Mouse (Mus musculus): ENCODE measurements at regions not wholly inside any gene's neighbourhood (a gene's known extent, or its start where the extent isn't known, plus 50 kb on each side); places are given as distances from the start of the nearest gene placed in this dataset.

- Histone ChIP-seq H3K4me1 (ENCODE audit: control insufficient read depth, insufficient read depth, low read length) (no peaks in the 10 kb centered on the region), H3K9ac (ENCODE audit: low read depth, low read length) (no peak overlapping the region), H3K79me2 (ENCODE audit: control insufficient read depth, insufficient read depth, low read length) (no peaks in the 10 kb centered on the region), H3K36me3 (ENCODE audit: control insufficient read depth, insufficient read depth, low read length) (no peaks in the 10 kb centered on the region), H3K27ac (replicated peaks; ENCODE audit: insufficient read depth, low read depth, low read length) (no peak overlapping the region), H3K27me3 (ENCODE audit: control insufficient read depth, insufficient read depth, low read length) (no peaks in the 10 kb centered on the region), H3K4me3 (ENCODE audit: insufficient read depth, low read depth, low read length) (no peak overlapping the region)
- WGBS = 89% methylated on average over 3 of the region's 3 CpGs
- DNase-seq (ENCODE audit: extremely low read depth, low read depth, low spot score) = no peak
- no peak for TF ChIP-seq CTCF (IDR thresholded peaks at IDR 0.05; ENCODE audit: low read depth, low read length)
- TF ChIP-seq POLR2A (IDR thresholded peaks at IDR 0.05; ENCODE audit: extremely low read depth, insufficient read depth, low read length) = no peak
These were observed 169.9 kb upstream of the Dab2 start for GRCm38 (mm10) chr15:6129697-6130096.

DNA sequence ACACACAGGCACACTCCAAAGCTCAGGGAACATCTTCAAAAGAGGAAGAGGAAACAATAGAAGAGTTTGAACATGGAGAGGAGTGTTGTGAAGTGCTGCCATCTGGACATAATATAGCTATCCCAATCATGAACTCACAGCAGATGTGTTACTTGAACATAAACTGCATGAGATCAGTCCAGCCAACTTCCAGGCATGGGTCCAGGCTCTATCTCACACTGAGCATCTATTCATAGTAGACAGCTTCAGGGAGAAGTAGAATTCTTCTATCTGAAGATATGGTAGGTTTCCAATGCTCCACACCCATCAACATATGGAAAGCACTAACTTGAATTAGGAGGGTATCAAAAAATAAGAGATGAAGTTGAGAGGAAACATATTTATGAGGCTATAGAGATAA lies 167.4 kb upstream of the Dab2 start:
- TF ChIP-seq POLR2A (IDR thresholded peaks at IDR 0.05; ENCODE audit: extremely low read depth, insufficient read depth, low read length) = no peak
- no peak for TF ChIP-seq CTCF (IDR thresholded peaks at IDR 0.05; ENCODE audit: low read depth, low read length)
- Histone ChIP-seq H3K36me3 (ENCODE audit: control insufficient read depth, insufficient read depth, low read length) (no peaks in the 10 kb centered on the region), H3K9ac (ENCODE audit: low read depth, low read length) (no peak overlapping the region), H3K79me2 (ENCODE audit: control insufficient read depth, insufficient read depth, low read length) (no peaks in the 10 kb centered on the region), H3K27me3 (ENCODE audit: control insufficient read depth, insufficient read depth, low read length) (no peaks in the 10 kb centered on the region), H3K4me3 (ENCODE audit: insufficient read depth, low read depth, low read length) (no peak overlapping the region), H3K27ac (replicated peaks; ENCODE audit: insufficient read depth, low read depth, low read length) (no peak overlapping the region), H3K4me1 (ENCODE audit: control insufficient read depth, insufficient read depth, low read length) (no peaks in the 10 kb centered on the region)
- no peak for DNase-seq (ENCODE audit: extremely low read depth, low read depth, low spot score)

GRCm38 (mm10) chr15:6145071-6145470 lies 154.5 kb upstream of the Dab2 start:
- no peaks in the 10 kb centered on the region for H3K79me2 ChIP-seq (ENCODE audit: control insufficient read depth, insufficient read depth, low read length)
- H3K36me3 ChIP-seq (ENCODE audit: control insufficient read depth, insufficient read depth, low read length) = no peaks in the 10 kb centered on the region
- TF ChIP-seq CTCF (IDR thresholded peaks at IDR 0.05; ENCODE audit: low read depth, low read length) (no peak), POLR2A (IDR thresholded peaks at IDR 0.05; ENCODE audit: extremely low read depth, insufficient read depth, low read length) (no peak)
- H3K27ac ChIP-seq (replicated peaks; ENCODE audit: insufficient read depth, low read depth, low read length) = no peak overlapping the region
- H3K9ac ChIP-seq (ENCODE audit: low read depth, low read length) = no peak overlapping the region
- no peaks in the 10 kb centered on the region for H3K27me3 ChIP-seq (ENCODE audit: control insufficient read depth, insufficient read depth, low read length)
- H3K4me1 ChIP-seq (ENCODE audit: control insufficient read depth, insufficient read depth, low read length) = no peaks in the 10 kb centered on the region
- no peak overlapping the region for H3K4me3 ChIP-seq (ENCODE audit: insufficient read depth, low read depth, low read length)
- 26% methylated on average over 2 of the region's 2 CpGs for WGBS
- no peak for DNase-seq (ENCODE audit: extremely low read depth, low read depth, low spot score)

DNA sequence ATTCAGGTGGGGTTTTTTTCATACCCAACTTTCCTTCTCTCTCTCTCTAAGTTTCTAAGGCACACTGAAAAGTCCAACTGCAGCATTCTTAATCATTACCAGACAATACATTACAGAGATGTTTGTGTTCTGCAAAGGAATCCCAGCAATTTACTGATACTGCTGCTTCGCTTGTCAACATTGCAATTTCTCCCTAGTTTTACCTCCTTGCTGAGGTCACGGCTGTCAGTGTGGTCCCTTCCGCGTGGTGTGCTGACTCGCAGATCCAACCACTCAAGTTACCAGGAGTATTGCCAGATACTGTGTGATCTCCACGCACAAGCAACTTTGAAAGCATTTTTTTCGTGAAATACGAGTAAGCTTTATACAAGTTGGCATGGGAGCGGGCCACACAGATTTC lies 144.9 kb upstream of the Dab2 start:
- no peaks in the 10 kb centered on the region for H3K27me3 ChIP-seq (ENCODE audit: control insufficient read depth, insufficient read depth, low read length)
- no peak overlapping the region for H3K9ac ChIP-seq (ENCODE audit: low read depth, low read length)
- WGBS = 59% methylated on average over 9 of the region's 9 CpGs
- no peaks in the 10 kb centered on the region for H3K4me1 ChIP-seq (ENCODE audit: control insufficient read depth, insufficient read depth, low read length)
- TF ChIP-seq CTCF (IDR thresholded peaks at IDR 0.05; ENCODE audit: low read depth, low read length) (no peak), POLR2A (IDR thresholded peaks at IDR 0.05; ENCODE audit: extremely low read depth, insufficient read depth, low read length) (no peak)
- no peak overlapping the region for H3K27ac ChIP-seq (replicated peaks; ENCODE audit: insufficient read depth, low read depth, low read length)
- H3K4me3 ChIP-seq (ENCODE audit: insufficient read depth, low read depth, low read length) = no peak overlapping the region
- DNase-seq (ENCODE audit: extremely low read depth, low read depth, low spot score) = no peak
- no peaks in the 10 kb centered on the region for H3K79me2 ChIP-seq (ENCODE audit: control insufficient read depth, insufficient read depth, low read length)
- no peaks in the 10 kb centered on the region for H3K36me3 ChIP-seq (ENCODE audit: control insufficient read depth, insufficient read depth, low read length)

DNA sequence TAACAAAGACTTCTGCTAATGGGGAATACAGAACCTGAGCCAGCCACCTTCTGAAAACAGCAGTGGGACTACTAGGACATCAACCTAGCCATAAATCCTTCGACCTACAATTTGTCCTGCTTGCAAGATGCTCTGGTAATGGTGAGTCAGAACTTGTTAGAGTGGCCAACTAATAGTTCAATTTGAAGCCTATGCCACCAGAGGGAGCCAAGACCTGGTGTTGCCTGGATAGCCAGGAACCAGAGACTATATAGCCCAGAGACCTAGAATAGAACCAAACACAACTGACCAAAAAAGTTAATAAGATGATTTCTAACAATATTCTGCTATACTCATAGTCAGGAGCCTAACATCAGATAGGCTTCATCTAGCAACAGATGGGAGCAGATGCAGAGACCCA lies 119.3 kb upstream of the Dab2 start:
- Histone ChIP-seq H3K4me3 (ENCODE audit: insufficient read depth, low read depth, low read length) (no peak overlapping the region), H3K9ac (ENCODE audit: low read depth, low read length) (no peak overlapping the region), H3K36me3 (ENCODE audit: control insufficient read depth, insufficient read depth, low read length) (no peaks in the 10 kb centered on the region), H3K4me1 (ENCODE audit: control insufficient read depth, insufficient read depth, low read length) (no peaks in the 10 kb centered on the region), H3K27me3 (ENCODE audit: control insufficient read depth, insufficient read depth, low read length) (no peaks in the 10 kb centered on the region), H3K79me2 (ENCODE audit: control insufficient read depth, insufficient read depth, low read length) (no peaks in the 10 kb centered on the region), H3K27ac (replicated peaks; ENCODE audit: insufficient read depth, low read depth, low read length) (no peak overlapping the region)
- peak; percentile 8 for DNase-seq (ENCODE audit: extremely low read depth, low read depth, low spot score)
- WGBS = 90% methylated on average over 1 of the region's 1 CpGs
- TF ChIP-seq POLR2A (IDR thresholded peaks at IDR 0.05; ENCODE audit: extremely low read depth, insufficient read depth, low read length) (no peak), CTCF (IDR thresholded peaks at IDR 0.05; ENCODE audit: low read depth, low read length) (peak; percentile 29; the same call in 1 of the 2 replicates)

DNA sequence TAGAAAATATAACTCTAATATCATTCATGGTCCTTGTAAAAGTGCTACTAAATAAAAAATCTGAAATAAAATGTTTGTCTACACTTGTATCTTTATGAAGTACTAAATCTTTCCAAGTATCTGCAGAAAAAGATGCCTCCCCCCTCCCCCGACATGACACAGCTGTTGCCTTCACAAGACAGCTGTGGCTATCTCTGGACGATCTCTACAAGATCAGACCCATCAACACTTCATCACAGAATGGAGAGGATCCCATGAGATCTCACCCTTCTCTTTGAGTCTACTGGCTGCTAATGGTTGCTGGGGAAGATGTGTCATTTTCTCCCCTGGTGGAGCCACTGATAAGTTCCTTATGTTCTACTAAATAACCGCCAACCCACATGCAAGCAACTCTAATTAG lies 116.0 kb upstream of the Dab2 start:
- Histone ChIP-seq H3K4me3 (ENCODE audit: insufficient read depth, low read depth, low read length) (no peak overlapping the region), H3K79me2 (ENCODE audit: control insufficient read depth, insufficient read depth, low read length) (no peaks in the 10 kb centered on the region), H3K27me3 (ENCODE audit: control insufficient read depth, insufficient read depth, low read length) (no peaks in the 10 kb centered on the region), H3K27ac (replicated peaks; ENCODE audit: insufficient read depth, low read depth, low read length) (no peak overlapping the region), H3K4me1 (ENCODE audit: control insufficient read depth, insufficient read depth, low read length) (no peaks in the 10 kb centered on the region), H3K9ac (ENCODE audit: low read depth, low read length) (no peak overlapping the region), H3K36me3 (ENCODE audit: control insufficient read depth, insufficient read depth, low read length) (no peaks in the 10 kb centered on the region)
- no peak for DNase-seq (ENCODE audit: extremely low read depth, low read depth, low spot score)
- 90% methylated on average over 3 of the region's 3 CpGs for WGBS
- TF ChIP-seq POLR2A (IDR thresholded peaks at IDR 0.05; ENCODE audit: extremely low read depth, insufficient read depth, low read length) (no peak), CTCF (IDR thresholded peaks at IDR 0.05; ENCODE audit: low read depth, low read length) (no peak)
